In genomic region chr9:25151611-25152241, GRCm38 (mm10) we compare ENCODE assay signal across 8 mouse cellular contexts. TPM values are rescaled to one million over a fixed set of nuclear protein-coding genes. Genes with fewer than 3 reads are reported as not detected.
DNase-seq lines count a peak whose midpoint lies in the region; ATAC-seq lines count a peak whose summit lies in the region.

Gene Herpud2 (minus strand): TSS chr9:25151820.

- H3K9ac ChIP-seq in heart, embryonic 13.5 days: peak within 1 kb of the TSS; percentile 97
- H3K9ac ChIP-seq in liver, embryonic 13.5 days: peak within 1 kb of the TSS; percentile 95
- peak within 1 kb of the TSS; percentile 96 for H3K9ac ChIP-seq in stomach, embryonic 16.5 days (ENCODE audit: low read length)

- peaks cover 32% of the 10 kb centered on the region for H3K4me1 ChIP-seq in heart, embryonic 13.5 days
- peaks cover 33% of the 10 kb centered on the region for H3K4me1 ChIP-seq in liver, embryonic 13.5 days (replicated peaks)
- peaks cover 8% of the 10 kb centered on the region; the same call in 1 of the 2 replicates for H3K4me1 ChIP-seq in stomach, embryonic 16.5 days (ENCODE audit: control insufficient read depth, insufficient read depth, low read length)

- peak within 1 kb of the TSS; percentile 87 for H3K4me2 ChIP-seq in heart, embryonic 13.5 days
- H3K4me2 ChIP-seq in liver, embryonic 13.5 days: peak within 1 kb of the TSS; percentile 74
- peak within 1 kb of the TSS; percentile 92 for H3K4me2 ChIP-seq in stomach, embryonic 16.5 days (ENCODE audit: low read depth, low read length)

- peak within 1 kb of the TSS; percentile 100 for H3K27ac ChIP-seq in heart, embryonic 13.5 days (replicated peaks)
- peak within 1 kb of the TSS; percentile 99 for H3K27ac ChIP-seq in liver, embryonic 13.5 days
- H3K27ac ChIP-seq in stomach, embryonic 16.5 days (ENCODE audit: low read length): peak within 1 kb of the TSS; percentile 98

- under 1% methylated on average over 50 of the region's 51 CpGs for WGBS in heart, embryonic 13.5 days
- WGBS in liver, embryonic 13.5 days (ENCODE audit: insufficient replicate concordance): under 1% methylated on average over 51 of the region's 51 CpGs
- WGBS in stomach, embryonic 16.5 days: under 1% methylated on average over 47 of the region's 51 CpGs

- H3K9me3 ChIP-seq in heart, embryonic 13.5 days: no peaks in the 10 kb centered on the region
- H3K9me3 ChIP-seq in liver, embryonic 13.5 days (replicated peaks): no peaks in the 10 kb centered on the region
- no peaks in the 10 kb centered on the region for H3K9me3 ChIP-seq in stomach, embryonic 16.5 days (replicated peaks; ENCODE audit: control insufficient read depth, low read length)

- no peaks in the 10 kb centered on the region for H3K36me3 ChIP-seq in heart, embryonic 13.5 days
- no peaks in the 10 kb centered on the region for H3K36me3 ChIP-seq in liver, embryonic 13.5 days
- no peaks in the 10 kb centered on the region for H3K36me3 ChIP-seq in stomach, embryonic 16.5 days (ENCODE audit: control insufficient read depth, insufficient read depth, low read length)

- DNase-seq in CD4-positive helper T cell, adult 2 months (ENCODE audit: low read depth, low spot score): peak; percentile 96
- DNase-seq in brain, embryonic 18.5 days (ENCODE audit: low read depth, low spot score): peak; percentile 81
- peak; percentile 97 for DNase-seq in kidney, postnatal 14 days
- DNase-seq in liver, embryonic 13.5 days: peak; percentile 92
- peak; percentile 96 for DNase-seq in neural tube, embryonic 10.5 days (ENCODE audit: extremely low spot score, low spot score)

- peak within 1 kb of the TSS; percentile 89 for H3K4me3 ChIP-seq in heart, embryonic 13.5 days
- peak within 1 kb of the TSS; percentile 89 for H3K4me3 ChIP-seq in liver, embryonic 13.5 days (replicated peaks)
- H3K4me3 ChIP-seq in stomach, embryonic 16.5 days (replicated peaks; ENCODE audit: low read length): peak within 1 kb of the TSS; percentile 88

- peak; percentile 87 for ATAC-seq in erythroid progenitor cell, adult 5-6 weeks (replicated peaks; ENCODE audit: low FRiP score, poor library complexity, severe bottlenecking)
- peak; percentile 95 for ATAC-seq in heart, embryonic 13.5 days (ENCODE audit: extremely low read depth, insufficient number of reproducible peaks, low FRiP score, low TSS enrichment)
- peak; percentile 94 for ATAC-seq in liver, embryonic 13.5 days (ENCODE audit: low read depth)
- ATAC-seq in stomach, embryonic 16.5 days (ENCODE audit: insufficient read depth, low FRiP score): peak; percentile 98

- no peaks in the 10 kb centered on the region for H3K27me3 ChIP-seq in heart, embryonic 13.5 days (replicated peaks)
- H3K27me3 ChIP-seq in liver, embryonic 13.5 days: no peaks in the 10 kb centered on the region
- H3K27me3 ChIP-seq in stomach, embryonic 16.5 days (ENCODE audit: control insufficient read depth, insufficient read depth, low read length): no peaks in the 10 kb centered on the region

RNA-seq across cellular contexts. Expression of gene Herpud2, which starts in this region (rescaled TPM):
- 27.0 and 38.6 TPM in 2 replicates for total RNA-seq in erythroid progenitor cell, adult 5-6 weeks (2015; ENCODE audit: low replicate concordance)
- total RNA-seq in erythroid progenitor cell, adult 5-6 weeks (2017; ENCODE audit: low replicate concordance): 22.3 and 26.6 TPM in 2 replicates
- polyA plus RNA-seq in heart, embryonic 13.5 days (2015; fragmentation: Nextera tagmentation; extraction: Ambion mirVana): 25.9 and 27.7 TPM in 2 replicates
- 13.5 and 15.9 TPM in 2 replicates for polyA plus RNA-seq in liver, embryonic 13.5 days (2015; fragmentation: Nextera tagmentation; extraction: Ambion mirVana)
- 20.1 and 20.4 TPM in 2 replicates for polyA plus RNA-seq in stomach, embryonic 16.5 days (2015; fragmentation: Nextera tagmentation; extraction: Ambion mirVana)

Comparison
In these comparisons a context has a peak if more than half of its experiments do, and no peak if none do; other contexts are left out.
1. Peak in every context shown above with its lines: DNase-seq, ATAC-seq, H3K4me3 ChIP-seq and H3K27ac ChIP-seq.